Mouse (Mus musculus) CH12.LX (cell line): ENCODE measurements around the gene Zyg11a. TPM values are rescaled to one million over a fixed set of nuclear protein-coding genes. Genes with fewer than 3 reads are reported as not detected.

ENCODE experiments used
- DNase-seq: peaks from one replicate; pipeline ENCODE4 v3.0.0-alpha.2; 2013; ENCODE audit errors: extremely low read depth
- H3K27ac ChIP-seq: 2 replicates; pipeline ENCODE4 v1.5.1; 2012; ENCODE audit warnings: low read depth, mild to moderate bottlenecking, control low read depth, moderate library complexity; ENCODE audit not compliant: insufficient read depth
- H3K27me3 ChIP-seq: replicated peaks from 2 replicates; pipeline ENCODE3; 2012; ENCODE audit warnings: inconsistent platforms
- H3K36me3 ChIP-seq, 2 experiments: replicated peaks in 1 of 2; 2 replicates each; pipeline versions ENCODE3 to v1.6.1; 2012; ENCODE audit warnings: inconsistent platforms in 1 of 2, low read length in 1 of 2, mild to moderate bottlenecking in 1 of 2, mixed read lengths in 1 of 2, moderate library complexity in 1 of 2; ENCODE audit not compliant: control insufficient read depth in 1 of 2, insufficient read depth in 1 of 2
- H3K4me1 ChIP-seq, 2 experiments: 2 replicates each; pipeline ENCODE4 v1.6.1; 2012; ENCODE audit warnings: inconsistent platforms in 1 of 2, moderate library complexity in 1 of 2; ENCODE audit not compliant: insufficient read depth in 2 of 2, control insufficient read depth in 1 of 2
- H3K4me2 ChIP-seq: 2 replicates; pipeline ENCODE4 v1.6.1; 2012; ENCODE audit warnings: low read depth, mild to moderate bottlenecking, control low read depth; ENCODE audit not compliant: poor library complexity, insufficient read depth, severe bottlenecking
- H3K4me3 ChIP-seq, 3 experiments: fragments of 150-350 bp in 1 of 3; sonication (generic) in 1 of 3; replicated peaks in 1 of 3; 2 replicates each; pipeline versions ENCODE3 to v1.5.1; 2011 to 2012; ENCODE audit warnings: low read depth in 2 of 3, low read length in 2 of 3, mild to moderate bottlenecking in 2 of 3, moderate library complexity in 2 of 3, control low read depth in 1 of 3, improper control_type of control experiment in 1 of 3, inconsistent platforms in 1 of 3, mixed read lengths in 1 of 3; ENCODE audit not compliant: poor library complexity in 1 of 3
- H3K79me2 ChIP-seq: replicated peaks from 2 replicates; pipeline ENCODE4 v1.6.1; 2012; ENCODE audit warnings: mild to moderate bottlenecking, moderate library complexity; ENCODE audit not compliant: control insufficient read depth, poor library complexity, insufficient read depth, severe bottlenecking; ENCODE audit errors: extremely low read depth
- H3K9ac ChIP-seq: 2 replicates; pipeline ENCODE4 v1.6.1; 2012; ENCODE audit warnings: low read depth, mild to moderate bottlenecking, control low read depth, moderate library complexity; ENCODE audit not compliant: insufficient read depth
- H3K9me3 ChIP-seq: replicated peaks from 2 replicates; pipeline ENCODE3; 2012; ENCODE audit warnings: low read length, inconsistent platforms, mixed read lengths
- CHD1 ChIP-seq: IDR thresholded peaks from 2 replicates; pipeline ENCODE4 v1.6.1; 2012; ENCODE audit warnings: low read depth, low read length, improper control_type of control experiment, inconsistent platforms
- CTCF ChIP-seq, 2 experiments: IDR thresholded peaks in 1 of 2; conservative IDR thresholded peaks in 1 of 2; 2 replicates each; pipeline ENCODE4 v1.5.1; 2011 to 2012; ENCODE audit warnings: low read depth in 2 of 2, low read length in 2 of 2, improper control_type of control experiment in 1 of 2, inconsistent platforms in 1 of 2, mild to moderate bottlenecking in 1 of 2, moderate library complexity in 1 of 2
- ETS1 ChIP-seq: conservative IDR thresholded peaks from 2 replicates; pipeline ENCODE4 v1.6.1; 2012; ENCODE audit warnings: low read depth, mild to moderate bottlenecking, inconsistent platforms, low read length, improper control_type of control experiment, moderate library complexity
- IRF4 ChIP-seq: IDR thresholded peaks from 2 replicates; pipeline ENCODE4 v1.6.1; 2014; ENCODE audit warnings: low read depth, mild to moderate bottlenecking, inconsistent platforms, low read length, improper control_type of control experiment
- KAT2A ChIP-seq: IDR thresholded peaks from 2 replicates; pipeline ENCODE4 v1.6.1; 2012; ENCODE audit warnings: low read length, improper control_type of control experiment, inconsistent platforms; ENCODE audit not compliant: insufficient replicate concordance
- MXI1 ChIP-seq: IDR thresholded peaks from 2 replicates; pipeline ENCODE4 v1.6.1; 2011; ENCODE audit warnings: mild to moderate bottlenecking, low read depth, low read length, improper control_type of control experiment
- MYC ChIP-seq: IDR thresholded peaks from 2 replicates; pipeline ENCODE4 v1.6.1; 2011; ENCODE audit warnings: low read depth, mild to moderate bottlenecking, improper control_type of control experiment, low read length
- NELFE ChIP-seq: IDR thresholded peaks from 2 replicates; pipeline ENCODE4 v1.6.1; 2011; ENCODE audit warnings: low read depth, low read length, improper control_type of control experiment
- POLR2A ChIP-seq: IDR thresholded peaks from 2 replicates; pipeline ENCODE4 v1.6.1; 2011; ENCODE audit warnings: low read depth, mild to moderate bottlenecking, improper control_type of control experiment, low read length
- POLR2AphosphoS2 ChIP-seq: IDR thresholded peaks from 2 replicates; pipeline ENCODE4 v1.6.1; 2011; ENCODE audit warnings: low read depth, low read length, improper control_type of control experiment
- RAD21 ChIP-seq: IDR thresholded peaks from 2 replicates; pipeline ENCODE4 v1.6.1; 2011; ENCODE audit warnings: low read depth, mild to moderate bottlenecking, low read length, improper control_type of control experiment, moderate library complexity
- SIN3A ChIP-seq: IDR thresholded peaks from 2 replicates; pipeline ENCODE4 v1.6.1; 2012; ENCODE audit warnings: low read length, improper control_type of control experiment, inconsistent platforms
- SMC3 ChIP-seq: IDR thresholded peaks from 2 replicates; pipeline ENCODE4 v1.6.1; 2011; ENCODE audit warnings: low read depth, low read length, improper control_type of control experiment
- USF1 ChIP-seq: IDR thresholded peaks from 2 replicates; pipeline ENCODE4 v1.6.1; 2014; ENCODE audit warnings: low read depth, mild to moderate bottlenecking, inconsistent platforms, low read length, improper control_type of control experiment
- ZC3H11A ChIP-seq: IDR thresholded peaks from 2 replicates; pipeline ENCODE4 v1.6.1; 2012; ENCODE audit warnings: low read depth, mild to moderate bottlenecking, inconsistent platforms, low read length, improper control_type of control experiment
- dilution Hi-C: fragments of 300-500 bp; cut with MboI; formaldehyde crosslinking; loops from 2 replicates; pipeline ENCODE4 v1.14.3; 2020; ENCODE audit warnings: low sequenced_read_pairs; ENCODE audit not compliant: extremely low pct_unique_long_range_greater_than_20kb, extremely low pct_ligation_motif_present
- in situ Hi-C: fragments of 300-500 bp; cut with MboI; formaldehyde crosslinking; loops from 3 replicates; pipeline ENCODE4 v1.14.3; 2019; ENCODE audit warnings: low sequenced_read_pairs, low pct_ligation_motif_present, low pct_unique_long_range_greater_than_20kb, mixed read lengths
- polyA plus RNA-seq: library from polyadenylated mRNA; unstranded; fragments of >175 nt; gene quantifications from 2 replicates; pipeline ENCODE4 v1.2.1, GENCODE M21; 2012; ENCODE audit warnings: low read depth; ENCODE audit not compliant: insufficient read length
- total RNA-seq, 2 experiments: library from RNA; depleted of rRNA; stranded (reverse); fragments of 300-350 nt in 1 of 2; fragments of >200 nt in 1 of 2; gene quantifications; 2 replicates each; pipeline ENCODE4 v1.2.3; 2012 to 2014

Zyg11a gene
- total and polyA plus RNA-seq, 3 experiments: not detected

DNA sequence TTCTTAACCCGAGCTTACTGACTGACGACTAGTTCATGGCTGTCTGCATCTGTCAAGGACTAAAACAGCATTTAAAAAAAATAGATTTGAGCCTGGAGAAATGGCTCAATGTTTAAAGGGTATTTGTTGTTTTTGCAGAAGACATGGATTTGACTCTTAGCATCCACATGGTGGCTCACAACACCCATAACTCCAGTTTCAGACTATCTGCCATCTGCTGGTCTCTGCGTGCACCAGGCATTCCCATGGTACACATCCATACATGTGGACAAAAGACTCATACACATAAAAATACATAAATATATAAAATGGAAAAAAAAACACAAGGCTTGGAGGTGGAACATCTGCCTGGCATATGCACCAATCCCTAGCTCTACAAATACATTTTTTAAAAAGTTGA lies 31.5 kb upstream of the Zyg11a start:
- Histone ChIP-seq H3K4me1 (no peaks in the 10 kb centered on the region), H3K4me3 (no peak overlapping the region), H3K4me2 (no peak overlapping the region), H3K36me3 (peaks cover 25 to 64% of the 10 kb centered on the region in 2 experiments), H3K27me3 (no peaks in the 10 kb centered on the region), H3K9me3 (no peaks in the 10 kb centered on the region), H3K9ac (no peak overlapping the region), H3K79me2 (no peaks in the 10 kb centered on the region), H3K27ac (no peak overlapping the region)
- dilution Hi-C loops (no loop called here), in situ Hi-C loops (no loop called here)
- TF ChIP-seq CHD1: no peak
- TF ChIP-seq MXI1: no peak
- TF ChIP-seq SMC3: peak; percentile 19; the same call in 1 of the 2 replicates
- peak in 1 of 2 experiments; percentile 57; a peak in 2 of 4 replicates for TF ChIP-seq CTCF (conservative IDR thresholded peaks at IDR 0.05 in 1 of 2, IDR thresholded peaks at IDR 0.05 in 1 of 2; ENCODE audit: low read depth in 2 of 2, low read length in 2 of 2)
- no peak for TF ChIP-seq POLR2A
- no peak for DNase-seq

DNA sequence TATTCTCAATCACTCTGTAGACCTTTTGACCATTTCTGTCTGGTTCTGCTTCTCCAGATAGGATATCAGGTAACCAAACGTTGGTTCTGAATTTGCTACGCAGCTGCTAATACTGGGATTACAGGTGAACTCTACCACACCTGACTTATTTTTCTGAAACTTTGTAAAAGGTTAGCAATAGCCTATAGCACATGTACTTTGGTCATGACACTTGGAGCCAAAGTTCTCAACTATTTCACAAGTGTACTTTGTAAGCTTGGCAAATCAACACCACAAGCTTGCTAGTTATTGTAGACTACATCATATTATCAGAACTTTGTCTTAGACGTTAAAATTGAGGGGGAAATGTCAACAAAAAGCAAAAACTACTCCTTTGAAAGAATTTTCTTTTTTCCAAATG lies 15.8 kb upstream of the Zyg11a start:
- Histone ChIP-seq H3K36me3 (peaks cover 18 to 53% of the 10 kb centered on the region in 2 experiments), H3K27me3 (no peaks in the 10 kb centered on the region), H3K79me2 (no peaks in the 10 kb centered on the region), H3K4me2 (no peak overlapping the region), H3K9ac (no peak overlapping the region), H3K27ac (no peak overlapping the region), H3K4me1 (no peaks in the 10 kb centered on the region), H3K9me3 (no peaks in the 10 kb centered on the region), H3K4me3 (no peak overlapping the region)
- in situ Hi-C loops (no loop called here), dilution Hi-C loops (no loop called here)
- TF ChIP-seq CHD1 (no peak), IRF4 (no peak), KAT2A (no peak), NELFE (no peak), SIN3A (no peak), RAD21 (no peak), MYC (no peak), USF1 (no peak), ETS1 (no peak), POLR2AphosphoS2 (no peak)
- DNase-seq: no peak

DNA sequence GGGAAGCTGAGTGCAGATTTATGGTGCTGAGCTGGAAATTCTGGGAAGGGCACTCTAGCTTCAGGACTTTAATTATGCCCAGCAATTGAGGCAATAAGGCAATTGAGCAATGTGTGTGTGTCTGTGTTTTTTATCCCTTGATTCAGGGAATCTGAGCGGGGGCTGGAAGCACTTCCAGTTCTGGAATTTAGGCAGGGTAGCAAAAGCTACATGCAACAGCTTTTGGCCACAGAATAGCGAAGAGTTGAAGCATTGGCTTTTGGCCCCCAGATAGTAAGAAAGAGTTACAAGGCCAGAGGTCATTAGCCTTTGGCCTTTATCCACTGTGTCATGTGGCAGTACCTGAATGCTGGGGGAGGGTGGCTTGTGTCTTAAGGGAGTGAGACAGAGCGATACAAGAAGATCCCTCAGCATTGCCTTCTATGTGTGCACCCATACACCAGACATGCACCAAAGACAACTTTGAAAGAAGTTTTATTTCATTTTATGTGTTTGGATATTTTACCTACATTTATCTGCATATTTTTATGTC lies 7.6 kb upstream of the Zyg11a start:
- H3K27me3 ChIP-seq: no peaks in the 10 kb centered on the region
- DNase-seq: no peak
- no peak overlapping the region for H3K9ac ChIP-seq
- H3K4me3 ChIP-seq: no peak overlapping the region
- no peak overlapping the region for H3K27ac ChIP-seq
- no peaks in the 10 kb centered on the region for H3K9me3 ChIP-seq
- dilution Hi-C loops (no loop called here), in situ Hi-C loops (no loop called here)
- H3K4me1 ChIP-seq: peaks cover 0 to 22% of the 10 kb centered on the region in 2 experiments; a peak in 2 of 4 replicates
- no peaks in the 10 kb centered on the region for H3K79me2 ChIP-seq
- H3K36me3 ChIP-seq: no peaks in the 10 kb centered on the region
- H3K4me2 ChIP-seq: no peak overlapping the region
- no peak for TF ChIP-seq ZC3H11A
